Mouse (Mus musculus): ENCODE results near the gene Nat9. TPM values are rescaled to one million over a fixed set of nuclear protein-coding genes. Genes with fewer than 3 reads are reported as not detected.

The Nat9 gene
- polyA plus RNA-seq, 1 experiment from 2014 or later: 19.1 TPM

DNA sequence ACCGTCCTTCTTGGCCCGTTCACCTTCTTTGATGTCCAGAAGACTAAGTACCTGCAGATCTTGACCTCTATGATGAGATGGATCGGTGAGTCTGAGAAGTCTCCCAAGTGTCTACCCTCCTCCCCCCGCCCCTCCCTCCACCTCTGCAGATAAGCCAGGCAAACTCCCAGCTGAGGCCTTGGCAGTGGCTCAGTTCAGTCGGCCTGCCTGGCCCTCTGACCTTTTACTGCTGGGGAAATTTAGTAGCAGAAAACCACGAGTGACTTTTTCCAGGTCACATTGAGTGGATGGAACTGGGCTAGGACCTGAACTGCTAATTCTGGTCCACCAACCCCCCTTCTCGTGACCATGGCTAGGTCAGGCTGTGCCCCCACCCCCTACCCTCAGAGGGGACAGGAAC is 40.8 kb upstream of the Nat9 start:
- no peak for ATAC-seq (ENCODE audit: low read depth)

GRCm38 (mm10) chr11:115227640-115228039 is 40.0 kb upstream of the Nat9 start:
- no peak overlapping the region for H3K4me3 ChIP-seq (ENCODE audit: low read depth, low read length)
- no peaks in the 10 kb centered on the region; the same call in 1 of the 2 replicates for H3K27me3 ChIP-seq (ENCODE audit: control insufficient read depth, insufficient read depth, low read length)
- H3K9me3 ChIP-seq (ENCODE audit: control insufficient read depth, low read length): no peaks in the 10 kb centered on the region
- H3K9ac ChIP-seq (replicated peaks; ENCODE audit: low read depth, low read length): 0 out of 2 replicates have a peak overlapping the region, but pooled peaks have one; percentile 16
- H3K36me3 ChIP-seq (ENCODE audit: control insufficient read depth, insufficient read depth, low read length): no peaks in the 10 kb centered on the region
- no peak overlapping the region for H3K27ac ChIP-seq (ENCODE audit: low read depth, low read length)
- H3K4me1 ChIP-seq (ENCODE audit: control insufficient read depth, insufficient read depth, low read length): peaks cover 30% of the 10 kb centered on the region; the same call in 1 of the 2 replicates
- no peak overlapping the region for H3K4me2 ChIP-seq (ENCODE audit: low read depth, low read length)
- ATAC-seq (ENCODE audit: low read depth): no peak
- 32% methylated on average over 12 of the region's 12 CpGs for WGBS

More for the DNA sequence above, 40.8 kb upstream of the Nat9 start:
- H3K4me2 ChIP-seq (ENCODE audit: low read depth, low read length): no peak overlapping the region
- no peaks in the 10 kb centered on the region for H3K36me3 ChIP-seq (ENCODE audit: control insufficient read depth, insufficient read depth, low read length)
- H3K27me3 ChIP-seq (ENCODE audit: control insufficient read depth, insufficient read depth, low read length): no peaks in the 10 kb centered on the region; the same call in 1 of the 2 replicates
- no peak overlapping the region for H3K27ac ChIP-seq (ENCODE audit: low read depth, low read length)
- H3K9ac ChIP-seq (replicated peaks; ENCODE audit: low read depth, low read length): no peak overlapping the region
- H3K9me3 ChIP-seq (ENCODE audit: control insufficient read depth, low read length): no peaks in the 10 kb centered on the region
- H3K4me3 ChIP-seq (ENCODE audit: low read depth, low read length): no peak overlapping the region
- WGBS: 75% methylated on average over 7 of the region's 7 CpGs
- peaks cover 35% of the 10 kb centered on the region for H3K4me1 ChIP-seq (ENCODE audit: control insufficient read depth, insufficient read depth, low read length)

DNA sequence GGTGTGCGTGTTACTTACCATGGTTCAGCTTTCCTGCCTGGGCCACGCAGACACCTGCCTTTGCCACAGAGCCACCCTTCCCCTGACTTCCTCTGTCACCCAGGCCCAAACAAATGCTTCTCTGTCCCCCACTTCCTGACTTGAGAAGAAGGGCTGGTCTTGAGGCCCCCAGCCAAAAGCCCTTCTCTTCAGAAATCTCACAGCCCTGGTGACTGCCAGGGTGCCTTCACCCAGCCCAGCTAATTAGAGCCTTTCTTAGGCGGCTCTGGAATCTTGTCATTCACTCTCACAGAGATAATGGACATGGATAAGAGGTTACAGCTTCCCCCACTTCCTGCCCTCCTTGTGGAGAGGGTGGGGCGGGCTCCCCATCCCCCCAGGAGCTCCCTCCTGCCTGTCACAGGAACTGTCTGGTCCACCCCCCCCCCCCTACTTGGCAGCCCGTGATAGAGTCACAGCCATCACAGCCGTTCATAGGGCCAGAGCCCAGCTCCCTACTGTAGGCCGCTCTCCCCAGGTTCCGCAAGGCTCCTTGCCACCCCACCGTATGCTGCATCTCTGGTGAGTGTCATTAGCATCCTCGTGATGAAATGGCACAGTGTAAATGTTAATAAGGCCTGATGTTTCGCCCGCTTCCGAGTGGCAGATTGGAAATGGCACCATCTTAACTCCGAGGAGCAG is 39.3 kb upstream of the Nat9 start:
- Histone ChIP-seq H3K27ac (ENCODE audit: low read depth, low read length) (no peak overlapping the region), H3K36me3 (ENCODE audit: control insufficient read depth, insufficient read depth, low read length) (no peaks in the 10 kb centered on the region), H3K4me2 (ENCODE audit: low read depth, low read length) (no peak overlapping the region), H3K27me3 (ENCODE audit: control insufficient read depth, insufficient read depth, low read length) (no peaks in the 10 kb centered on the region; the same call in 1 of the 2 replicates), H3K4me1 (ENCODE audit: control insufficient read depth, insufficient read depth, low read length) (peaks cover 28% of the 10 kb centered on the region), H3K4me3 (ENCODE audit: low read depth, low read length) (no peak overlapping the region), H3K9ac (replicated peaks; ENCODE audit: low read depth, low read length) (no peak overlapping the region), H3K9me3 (ENCODE audit: control insufficient read depth, low read length) (no peaks in the 10 kb centered on the region)
- WGBS: 34% methylated on average over 14 of the region's 14 CpGs
- peak; percentile 39; the same call in 1 of the 2 replicates for ATAC-seq (ENCODE audit: low read depth)

GRCm38 (mm10) chr11:115225301-115225700 is 37.6 kb upstream of the Nat9 start:
- Histone ChIP-seq H3K4me1 (ENCODE audit: control insufficient read depth, insufficient read depth, low read length) (peaks cover 22% of the 10 kb centered on the region), H3K4me2 (ENCODE audit: low read depth, low read length) (no peak overlapping the region), H3K36me3 (ENCODE audit: control insufficient read depth, insufficient read depth, low read length) (no peaks in the 10 kb centered on the region), H3K9ac (replicated peaks; ENCODE audit: low read depth, low read length) (no peak overlapping the region), H3K27me3 (ENCODE audit: control insufficient read depth, insufficient read depth, low read length) (no peaks in the 10 kb centered on the region; the same call in 1 of the 2 replicates), H3K9me3 (ENCODE audit: control insufficient read depth, low read length) (no peaks in the 10 kb centered on the region), H3K4me3 (ENCODE audit: low read depth, low read length) (no peak overlapping the region), H3K27ac (ENCODE audit: low read depth, low read length) (no peak overlapping the region)
- no peak for ATAC-seq (ENCODE audit: low read depth)
- 70% methylated on average over 6 of the region's 6 CpGs for WGBS

GRCm38 (mm10) chr11:115224889-115225288 is 37.2 kb upstream of the Nat9 start:
- Histone ChIP-seq H3K4me3 (ENCODE audit: low read depth, low read length) (no peak overlapping the region), H3K27me3 (ENCODE audit: control insufficient read depth, insufficient read depth, low read length) (no peaks in the 10 kb centered on the region; the same call in 1 of the 2 replicates), H3K4me1 (ENCODE audit: control insufficient read depth, insufficient read depth, low read length) (peaks cover 22% of the 10 kb centered on the region), H3K36me3 (ENCODE audit: control insufficient read depth, insufficient read depth, low read length) (no peaks in the 10 kb centered on the region), H3K9ac (replicated peaks; ENCODE audit: low read depth, low read length) (no peak overlapping the region), H3K4me2 (ENCODE audit: low read depth, low read length) (no peak overlapping the region), H3K27ac (ENCODE audit: low read depth, low read length) (no peak overlapping the region), H3K9me3 (ENCODE audit: control insufficient read depth, low read length) (no peaks in the 10 kb centered on the region)
- WGBS: 38% methylated on average over 8 of the region's 8 CpGs
- no peak for ATAC-seq (ENCODE audit: low read depth)

DNA sequence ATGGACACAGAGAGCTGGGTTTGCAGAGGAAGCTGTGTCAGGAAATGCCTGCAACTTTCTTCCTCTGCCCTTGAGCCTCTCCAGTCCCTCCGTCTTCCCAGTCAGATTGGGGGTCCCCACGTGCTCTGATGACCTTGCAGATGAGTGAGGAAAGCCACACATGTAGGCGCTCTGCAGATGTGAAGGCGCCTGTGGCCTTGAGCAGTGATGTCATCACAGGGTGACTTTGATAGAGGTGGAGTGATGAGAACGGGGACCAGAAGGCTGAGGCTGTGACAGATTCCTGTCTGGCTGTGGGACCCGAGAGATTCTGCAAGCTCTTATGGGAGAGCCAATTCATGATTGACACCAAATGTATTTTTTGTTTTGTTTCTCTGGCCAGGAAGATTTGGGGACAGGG is 36.2 kb upstream of the Nat9 start:
- no peaks in the 10 kb centered on the region for H3K36me3 ChIP-seq (ENCODE audit: control insufficient read depth, insufficient read depth, low read length)
- H3K4me1 ChIP-seq (ENCODE audit: control insufficient read depth, insufficient read depth, low read length): peaks cover 22% of the 10 kb centered on the region
- no peak overlapping the region for H3K27ac ChIP-seq (ENCODE audit: low read depth, low read length)
- no peaks in the 10 kb centered on the region for H3K9me3 ChIP-seq (ENCODE audit: control insufficient read depth, low read length)
- ATAC-seq (ENCODE audit: low read depth): no peak
- WGBS: 81% methylated on average over 6 of the region's 6 CpGs
- no peak overlapping the region for H3K9ac ChIP-seq (replicated peaks; ENCODE audit: low read depth, low read length)
- no peaks in the 10 kb centered on the region; the same call in 1 of the 2 replicates for H3K27me3 ChIP-seq (ENCODE audit: control insufficient read depth, insufficient read depth, low read length)
- H3K4me2 ChIP-seq (ENCODE audit: low read depth, low read length): no peak overlapping the region
- H3K4me3 ChIP-seq (ENCODE audit: low read depth, low read length): no peak overlapping the region

- H3K9ac ChIP-seq (replicated peaks; ENCODE audit: low read depth, low read length): no peak overlapping the region
- 71% methylated on average over 11 of the region's 11 CpGs for WGBS
Observed at GRCm38 (mm10) chr11:115223451-115223850, 35.8 kb upstream of the Nat9 start.

DNA sequence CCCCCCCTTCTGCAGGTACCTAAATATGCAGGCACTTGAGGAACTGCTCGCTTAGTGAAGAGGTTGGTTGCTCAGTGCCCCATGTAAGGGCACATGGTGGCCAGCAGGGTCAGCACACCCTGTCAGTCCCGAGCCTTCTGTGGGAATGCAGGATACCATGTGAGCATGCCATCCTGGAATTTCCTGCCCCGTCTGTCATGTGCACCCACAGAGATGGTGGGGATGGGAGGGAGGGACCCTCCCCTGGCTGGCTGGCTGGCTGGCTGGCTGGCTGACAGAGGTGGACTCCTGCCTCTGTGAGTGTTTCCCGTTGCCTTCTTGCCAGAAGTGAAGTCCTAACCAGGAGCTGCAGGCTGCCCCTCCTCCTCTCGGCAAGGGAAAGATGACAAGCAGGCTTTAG is 34.9 kb upstream of the Nat9 start:
- Histone ChIP-seq H3K27me3 (ENCODE audit: control insufficient read depth, insufficient read depth, low read length) (no peaks in the 10 kb centered on the region; the same call in 1 of the 2 replicates), H3K9me3 (ENCODE audit: control insufficient read depth, low read length) (no peaks in the 10 kb centered on the region), H3K9ac (replicated peaks; ENCODE audit: low read depth, low read length) (no peak overlapping the region), H3K4me1 (ENCODE audit: control insufficient read depth, insufficient read depth, low read length) (peaks cover 25% of the 10 kb centered on the region), H3K4me3 (ENCODE audit: low read depth, low read length) (no peak overlapping the region), H3K27ac (ENCODE audit: low read depth, low read length) (no peak overlapping the region), H3K4me2 (ENCODE audit: low read depth, low read length) (no peak overlapping the region), H3K36me3 (ENCODE audit: control insufficient read depth, insufficient read depth, low read length) (no peaks in the 10 kb centered on the region)
- ATAC-seq (ENCODE audit: low read depth): no peak
- 44% methylated on average over 5 of the region's 5 CpGs for WGBS

More at GRCm38 (mm10) chr11:115223451-115223850, 35.8 kb upstream of the Nat9 start:
- no peak overlapping the region for H3K4me3 ChIP-seq (ENCODE audit: low read depth, low read length)
- ATAC-seq (ENCODE audit: low read depth): no peak
- H3K27ac ChIP-seq (ENCODE audit: low read depth, low read length): no peak overlapping the region
- H3K36me3 ChIP-seq (ENCODE audit: control insufficient read depth, insufficient read depth, low read length): no peaks in the 10 kb centered on the region
- H3K27me3 ChIP-seq (ENCODE audit: control insufficient read depth, insufficient read depth, low read length): no peaks in the 10 kb centered on the region; the same call in 1 of the 2 replicates
- peaks cover 22% of the 10 kb centered on the region for H3K4me1 ChIP-seq (ENCODE audit: control insufficient read depth, insufficient read depth, low read length)
- H3K4me2 ChIP-seq (ENCODE audit: low read depth, low read length): no peak overlapping the region
- H3K9me3 ChIP-seq (ENCODE audit: control insufficient read depth, low read length): no peaks in the 10 kb centered on the region

GRCm38 (mm10) chr11:115222077-115222476 is 34.4 kb upstream of the Nat9 start:
- Histone ChIP-seq H3K27ac (ENCODE audit: low read depth, low read length) (no peak overlapping the region), H3K4me3 (ENCODE audit: low read depth, low read length) (no peak overlapping the region), H3K4me2 (ENCODE audit: low read depth, low read length) (no peak overlapping the region), H3K36me3 (ENCODE audit: control insufficient read depth, insufficient read depth, low read length) (no peaks in the 10 kb centered on the region), H3K4me1 (ENCODE audit: control insufficient read depth, insufficient read depth, low read length) (peaks cover 26% of the 10 kb centered on the region), H3K9ac (replicated peaks; ENCODE audit: low read depth, low read length) (no peak overlapping the region), H3K27me3 (ENCODE audit: control insufficient read depth, insufficient read depth, low read length) (no peaks in the 10 kb centered on the region; the same call in 1 of the 2 replicates), H3K9me3 (ENCODE audit: control insufficient read depth, low read length) (no peaks in the 10 kb centered on the region)
- ATAC-seq (ENCODE audit: low read depth): no peak
- 56% methylated on average over 12 of the region's 12 CpGs for WGBS
